Mouse (Mus musculus) megakaryocyte, adult 5-6 weeks (primary cell): ENCODE measurements around the gene Otud7b. TPM values are rescaled to one million over a fixed set of nuclear protein-coding genes. Genes with fewer than 3 reads are reported as not detected.
"Not testable (repeated sequence)": the region's sequence is repeated elsewhere in the genome, so short reads cannot be mapped to it uniquely, and the experiment has no call there.

Source experiments
- ATAC-seq: 2 replicates; pipeline ENCODE4 v1.8.0; 2016; ENCODE audit warnings: mild to moderate bottlenecking, inconsistent platforms; ENCODE audit not compliant: poor library complexity, severe bottlenecking
- total RNA-seq, 2 experiments: library from RNA; stranded (forward) in 1 of 2; stranded (reverse) in 1 of 2; fragments of 153-499, 151-499 nt in 1 of 2; fragments of 221-1000, 200-1000 nt in 1 of 2; gene quantifications; 2 replicates each; pipeline versions ENCODE4 v1.2.3 to v1.2.4; 2015 to 2017

The Otud7b gene
- total RNA-seq, 2 experiments from 2014 or later = 1.2 to 3.1 TPM

DNA sequence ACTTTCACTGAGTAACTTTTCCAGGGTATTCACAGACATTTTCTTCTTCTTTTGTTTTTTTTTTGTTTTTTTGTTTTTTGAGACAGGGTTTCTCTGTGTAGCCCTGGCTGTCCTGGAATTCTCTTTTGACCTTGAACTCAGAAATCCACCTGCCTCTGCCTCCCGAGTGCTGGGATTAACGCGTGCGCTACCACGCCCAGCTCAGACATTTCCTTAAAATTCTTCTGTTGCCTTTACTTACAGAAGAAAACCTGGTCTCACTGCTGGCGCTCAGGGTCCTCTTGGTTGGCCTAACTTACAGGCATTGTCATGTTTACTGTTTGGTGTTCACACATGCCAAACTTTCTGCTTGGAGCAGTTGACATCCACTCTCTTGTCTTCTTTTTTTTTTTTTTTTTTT lies 70.9 kb downstream of the Otud7b start:
- no peak for ATAC-seq

DNA sequence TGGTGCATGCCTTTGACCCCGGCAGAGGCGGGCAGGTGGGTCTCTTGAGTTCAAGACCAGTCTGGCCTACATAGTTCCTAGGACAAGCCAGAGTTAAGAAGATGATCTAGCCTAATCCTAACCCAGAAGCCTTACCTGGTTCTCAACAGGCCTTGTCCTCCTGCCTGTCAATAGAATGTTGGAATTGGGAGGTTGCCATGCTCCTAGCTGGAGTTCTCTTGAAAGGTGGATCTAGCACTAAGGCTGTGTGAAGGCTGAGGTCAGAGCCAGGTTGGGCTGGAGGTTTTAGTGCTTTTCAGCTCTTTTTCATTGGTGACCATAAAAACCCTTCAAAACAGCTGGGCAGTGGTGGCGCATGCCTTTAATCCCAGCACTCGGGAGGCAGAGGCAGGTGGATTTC lies 74.1 kb downstream of the Otud7b start:
- ATAC-seq = no peak

DNA sequence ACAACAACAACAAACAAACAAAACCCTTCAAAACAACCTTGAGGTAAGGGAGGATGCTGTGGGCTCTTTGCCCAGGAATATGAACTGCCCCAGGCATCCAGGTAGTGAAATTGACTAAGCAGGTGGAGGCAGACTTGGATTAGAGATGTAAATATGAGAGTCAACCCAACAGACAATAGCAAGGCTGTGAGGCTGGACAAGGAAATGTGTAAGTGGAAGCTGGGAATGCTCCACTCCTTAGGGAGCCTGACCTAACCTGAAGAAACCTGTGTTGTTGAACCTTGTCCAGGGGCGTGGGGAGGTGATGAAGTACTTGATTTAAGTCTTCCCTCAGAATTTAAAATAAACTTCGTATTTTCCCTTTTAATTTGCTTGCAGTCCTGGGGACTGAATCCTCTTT lies 74.6 kb downstream of the Otud7b start:
- ATAC-seq = no peak

DNA sequence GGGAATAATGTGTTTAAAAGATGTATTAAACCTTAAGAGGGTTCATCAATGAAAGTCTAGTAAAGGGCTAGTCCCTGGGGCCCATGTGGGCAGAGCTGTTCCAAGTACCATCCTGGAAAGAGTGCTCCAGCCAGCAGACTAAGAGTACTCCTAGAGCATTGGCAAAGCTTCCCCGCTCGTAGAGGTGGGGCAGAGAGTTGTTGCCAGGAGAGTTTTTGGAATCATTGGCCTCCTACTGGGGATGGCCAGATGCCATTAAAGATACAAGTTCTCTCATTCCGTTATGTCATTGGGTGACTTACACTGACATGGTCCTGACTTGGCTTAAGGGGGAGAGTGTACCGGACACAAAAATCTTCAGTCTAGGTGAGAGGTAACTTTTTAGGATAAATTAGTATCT lies 75.2 kb downstream of the Otud7b start:
- ATAC-seq = no peak

DNA sequence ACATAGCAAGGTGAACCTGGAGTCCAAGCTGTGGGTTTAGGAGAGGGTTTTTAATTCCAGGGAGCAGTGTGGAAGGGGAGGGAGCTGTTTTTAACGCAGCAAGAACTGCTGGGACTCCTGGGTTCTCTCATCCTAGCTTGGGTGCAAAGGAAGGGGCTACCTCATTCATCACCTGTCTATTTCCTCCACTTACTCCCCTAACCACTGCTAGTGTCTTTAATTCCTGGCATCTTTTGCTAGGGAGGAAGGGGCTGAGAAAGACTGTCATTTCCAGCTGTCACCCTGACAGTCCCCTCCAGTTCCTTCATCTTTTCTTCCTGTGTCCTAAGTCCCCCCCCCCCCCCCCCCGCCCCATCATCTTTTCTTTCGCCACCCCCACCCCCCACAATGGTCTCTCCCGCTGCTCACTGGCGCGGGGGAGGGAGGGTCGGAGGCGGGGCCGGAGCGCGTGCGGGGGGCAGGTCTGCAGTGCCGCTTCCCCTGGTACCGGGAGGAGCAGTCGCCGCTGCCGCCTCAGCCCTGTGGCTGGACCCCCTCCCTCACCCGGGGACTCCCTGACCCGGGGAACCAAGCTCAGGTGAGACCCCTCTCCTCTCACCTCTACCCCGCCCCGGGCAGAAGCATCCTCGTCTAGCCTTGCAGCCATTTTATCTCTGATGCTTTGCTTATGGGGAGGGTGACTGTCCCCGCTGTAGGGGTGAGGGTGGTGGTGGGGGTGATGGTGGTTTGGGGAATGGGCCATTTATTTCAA lies 76.6 kb downstream of the Otud7b start, which contains the start of gene Sv2a:
Gene Sv2a, plus strand, starts transcription at position 425 of the 751 bp plus-strand sequence.
- ATAC-seq = peak; percentile 69

DNA sequence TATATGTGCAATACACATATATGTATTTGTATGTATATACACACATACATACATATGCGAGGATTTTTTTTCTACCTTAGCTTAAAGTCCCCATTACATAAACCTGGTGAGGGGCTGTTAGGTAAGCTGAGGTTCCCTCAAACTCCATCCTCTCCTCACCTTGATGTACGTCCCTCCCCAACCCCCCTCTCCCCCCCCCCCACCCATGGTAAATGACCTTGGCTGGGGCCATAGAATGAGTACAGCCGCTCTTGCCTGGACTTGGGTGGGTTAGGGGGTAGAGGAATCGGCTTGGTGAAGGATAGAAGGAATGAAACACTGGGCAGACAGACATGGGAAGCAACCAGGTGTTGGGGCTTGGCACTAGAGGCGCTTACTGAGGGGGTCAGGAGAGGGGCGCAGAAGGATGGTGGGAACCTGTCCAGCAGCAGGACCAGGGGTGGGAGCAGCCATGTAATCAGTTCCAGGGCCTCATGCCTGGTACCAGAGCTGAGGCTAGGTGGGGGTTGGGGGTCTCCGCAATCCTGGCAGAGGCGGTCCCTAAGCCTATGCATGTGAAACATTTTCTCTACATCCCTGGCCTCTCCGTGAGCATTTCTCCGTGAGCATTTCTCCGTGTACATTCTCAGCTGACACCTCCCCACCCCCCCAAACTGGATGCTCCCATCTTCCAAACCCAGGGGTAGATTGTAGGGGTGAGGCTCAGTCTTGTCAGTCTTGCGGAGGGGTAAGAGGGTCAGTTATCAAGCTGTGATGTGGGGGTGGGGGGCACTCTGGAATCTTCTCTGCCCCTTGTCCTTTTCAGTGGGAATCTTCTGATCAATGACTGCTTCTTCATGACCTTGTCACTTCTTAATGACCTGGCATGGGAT lies 77.4 kb downstream of the Otud7b start:
- ATAC-seq = no peak

DNA sequence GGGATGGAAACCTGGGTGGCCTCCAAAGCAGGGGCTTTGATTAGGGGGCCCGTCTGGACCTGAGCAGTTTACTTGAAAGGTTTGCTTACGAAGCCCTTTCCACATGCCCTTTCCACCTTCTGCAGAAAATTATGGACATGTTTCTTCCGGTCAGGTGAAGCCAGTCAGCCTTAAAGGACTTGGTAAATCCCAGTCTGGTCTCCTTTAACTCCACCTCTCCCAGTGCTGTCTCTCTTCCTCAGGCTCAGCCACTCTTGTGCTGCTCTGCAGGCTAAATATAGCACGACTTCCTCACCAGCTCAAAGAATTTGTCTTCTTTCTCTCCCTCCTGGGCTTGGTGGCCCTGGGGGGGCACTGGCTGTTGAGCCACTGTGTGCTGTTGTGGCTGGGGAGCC lies 78.1 kb downstream of the Otud7b start:
- ATAC-seq = no peak

DNA sequence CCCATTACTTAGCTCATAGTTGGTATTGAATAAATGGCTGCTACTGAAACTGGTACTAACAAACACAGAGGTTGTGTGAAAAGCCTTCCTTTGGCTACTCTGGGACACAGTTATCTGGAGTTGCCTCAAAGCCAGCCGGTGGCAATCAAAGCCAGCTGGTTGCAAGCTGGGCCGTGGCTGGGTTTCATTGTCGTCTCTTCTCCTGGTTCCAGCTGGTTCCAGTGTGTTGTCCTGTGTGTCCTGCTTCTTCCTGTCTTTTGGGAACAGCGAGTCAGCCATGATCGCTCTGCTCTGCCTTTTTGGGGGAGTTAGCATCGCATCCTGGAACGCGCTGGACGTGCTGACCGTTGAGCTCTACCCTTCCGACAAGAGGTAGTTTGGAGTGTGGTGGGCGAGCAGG lies 88.7 kb downstream of the Otud7b start:
- no peak for ATAC-seq

DNA sequence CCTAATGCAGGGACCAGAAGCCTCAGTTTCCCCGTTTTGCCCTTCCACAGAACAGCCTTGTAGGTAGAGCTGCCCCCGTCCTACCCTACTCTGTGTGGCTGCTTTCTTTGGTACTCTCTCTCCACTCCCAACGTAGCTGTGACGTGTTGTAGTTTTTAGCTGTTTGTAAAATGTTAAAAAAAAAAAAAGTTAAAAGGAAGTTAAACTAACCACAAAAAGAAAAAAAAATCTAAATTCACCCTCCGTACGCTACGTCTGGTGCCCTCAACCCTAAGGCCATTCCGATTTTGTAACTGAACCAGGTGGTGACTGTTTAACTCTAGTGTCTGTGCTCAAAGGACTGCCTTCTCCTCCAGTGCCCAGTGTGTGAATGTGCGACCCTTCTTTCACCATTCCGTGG lies 90.6 kb downstream of the Otud7b start:
- ATAC-seq = no peak

DNA sequence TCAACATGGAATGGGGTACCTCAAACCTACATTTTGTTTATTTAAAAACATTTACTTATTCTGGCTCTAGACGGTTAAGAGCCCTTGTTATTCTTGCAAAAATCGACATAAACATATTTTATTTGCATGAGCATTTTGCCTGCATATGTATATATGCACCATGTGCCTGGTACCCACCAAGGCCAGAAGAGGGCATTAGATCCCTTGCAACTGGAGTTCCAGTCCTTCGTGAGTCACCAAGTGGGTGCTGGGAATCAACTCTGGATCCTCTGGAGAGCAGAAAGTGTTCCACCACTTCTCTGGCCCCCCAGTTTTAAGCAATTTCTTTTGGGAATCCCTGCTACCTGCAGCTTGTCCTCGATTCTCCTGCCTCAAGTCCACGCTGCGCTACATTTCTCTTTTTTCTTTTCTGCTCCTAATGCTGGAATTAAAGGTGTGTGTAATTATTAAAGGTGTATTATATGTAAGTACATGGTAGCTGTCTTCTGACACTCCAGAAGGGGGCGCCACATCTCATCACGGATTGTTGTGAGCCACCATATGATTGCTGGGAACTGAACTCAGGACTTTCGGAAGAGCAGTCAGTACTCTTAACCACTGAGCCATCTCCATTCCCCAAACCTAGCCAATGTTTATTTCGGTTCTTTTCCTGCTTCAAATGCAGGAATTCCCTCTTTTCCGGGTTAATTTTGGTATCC lies 91.4 kb downstream of the Otud7b start:
- no peak for ATAC-seq

DNA sequence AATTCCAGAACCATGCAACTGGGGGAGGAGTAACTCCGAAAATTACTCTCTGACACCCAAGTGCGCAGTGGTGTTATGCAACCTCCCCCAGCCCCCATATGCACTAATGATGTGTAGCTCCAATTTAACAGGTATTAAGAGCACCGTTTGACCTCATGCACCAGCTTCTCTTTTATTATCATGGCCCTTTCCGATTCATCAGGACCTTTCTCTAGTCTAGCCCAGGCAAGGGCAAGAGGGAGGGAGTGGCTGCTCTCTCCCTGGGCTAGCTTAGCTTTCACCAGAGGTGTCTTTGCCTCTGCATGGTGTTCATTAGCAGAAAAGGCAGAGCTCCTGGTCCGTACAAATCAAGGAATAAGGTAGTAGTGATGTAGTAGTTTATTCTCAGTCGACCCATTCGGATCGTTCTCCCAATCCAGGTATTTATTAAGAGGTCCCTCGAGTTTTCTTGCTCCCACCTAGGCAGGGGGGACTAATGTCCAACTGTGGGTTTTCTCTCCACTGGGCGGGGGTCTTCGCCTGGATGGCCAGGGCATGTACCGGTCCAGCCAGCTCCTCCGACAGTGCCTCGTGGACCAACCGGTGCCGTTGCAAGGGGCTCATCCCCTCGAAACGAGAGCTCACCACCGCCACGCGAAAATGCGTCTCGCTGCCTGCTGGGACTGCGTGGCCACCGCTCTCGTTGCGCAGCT lies 92.3 kb downstream of the Otud7b start:
- ATAC-seq = no peak

DNA sequence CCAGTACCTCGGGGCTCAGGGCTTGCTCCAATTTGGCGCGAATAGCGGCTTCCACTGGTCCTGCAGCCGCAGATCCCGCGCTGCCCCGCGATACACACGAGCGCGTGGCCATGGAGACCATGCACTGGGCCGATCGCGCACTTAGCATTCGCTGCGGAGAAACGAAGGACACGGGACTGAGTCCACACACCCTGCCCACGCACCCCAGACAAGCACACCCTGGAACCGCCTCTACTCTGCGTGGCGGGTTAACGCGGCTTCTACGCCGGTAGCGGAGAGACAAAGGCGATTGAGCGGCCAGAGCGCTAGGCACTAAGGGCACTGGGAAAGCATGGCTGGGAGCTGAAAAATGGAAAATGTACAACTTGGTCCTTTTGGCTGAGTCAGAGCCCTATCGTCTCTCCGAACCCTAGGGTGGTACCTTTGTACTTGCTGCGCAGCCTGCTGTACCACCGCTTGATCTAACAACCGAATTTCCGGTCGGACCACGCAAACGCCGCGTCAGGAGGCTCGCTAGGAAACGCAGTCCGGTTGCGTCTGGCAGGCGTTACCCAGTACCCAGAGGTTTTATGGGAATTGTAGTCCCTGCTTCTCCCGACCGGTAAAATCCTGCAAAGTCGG lies 92.9 kb downstream of the Otud7b start:
- ATAC-seq = peak; percentile 87

DNA sequence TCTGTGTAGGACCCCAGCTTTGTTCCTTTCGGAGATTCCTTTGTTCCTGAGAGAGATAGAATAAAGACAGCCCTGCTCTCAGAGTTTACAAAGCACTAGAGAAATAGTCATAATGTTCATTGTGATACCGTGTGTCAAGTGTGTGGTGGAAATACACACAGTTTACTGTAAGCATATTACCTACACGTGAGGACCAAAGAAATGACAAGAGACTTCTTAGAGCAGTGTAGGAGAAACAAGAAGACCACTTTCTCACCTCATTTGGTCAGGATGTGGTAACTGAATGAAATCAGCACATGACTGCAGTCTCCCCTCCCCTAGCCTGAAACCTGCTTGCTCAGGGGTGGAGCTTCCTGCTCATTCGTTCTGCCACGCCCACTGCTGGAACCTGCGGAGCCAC lies 93.9 kb downstream of the Otud7b start:
- peak; percentile 32; the same call in 1 of the 2 replicates for ATAC-seq

DNA sequence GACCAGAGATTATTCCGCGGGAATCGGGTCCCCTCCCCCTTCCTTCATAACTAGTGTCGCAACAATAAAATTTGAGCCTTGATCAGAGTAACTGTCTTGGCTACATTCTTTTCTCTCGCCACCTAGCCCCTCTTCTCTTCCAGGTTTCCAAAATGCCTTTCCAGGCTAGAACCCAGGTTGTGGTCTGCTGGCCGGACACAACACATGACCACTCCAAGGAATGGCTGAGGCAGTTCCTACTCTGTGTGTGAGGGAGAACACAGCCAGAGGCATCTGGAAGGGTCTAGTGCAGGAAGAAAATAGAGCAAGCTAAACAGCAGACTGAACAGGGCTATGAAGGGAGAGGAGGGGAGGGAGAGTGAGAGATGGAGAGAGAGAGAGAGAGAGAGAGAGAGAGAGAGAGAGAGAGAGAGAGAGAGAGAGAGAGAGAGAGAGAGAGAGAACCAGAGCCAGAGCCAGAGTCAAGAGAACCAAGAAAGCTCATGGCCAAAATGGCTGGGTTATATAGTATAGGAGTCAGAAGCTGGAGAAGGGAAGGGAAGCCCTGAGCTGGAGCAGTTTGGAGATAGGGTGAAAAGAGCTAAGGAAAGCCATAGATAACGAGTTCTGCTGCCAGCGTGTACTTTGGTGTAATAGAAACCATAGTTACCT lies 94.4 kb downstream of the Otud7b start:
- ATAC-seq = not testable (repeated sequence)

DNA sequence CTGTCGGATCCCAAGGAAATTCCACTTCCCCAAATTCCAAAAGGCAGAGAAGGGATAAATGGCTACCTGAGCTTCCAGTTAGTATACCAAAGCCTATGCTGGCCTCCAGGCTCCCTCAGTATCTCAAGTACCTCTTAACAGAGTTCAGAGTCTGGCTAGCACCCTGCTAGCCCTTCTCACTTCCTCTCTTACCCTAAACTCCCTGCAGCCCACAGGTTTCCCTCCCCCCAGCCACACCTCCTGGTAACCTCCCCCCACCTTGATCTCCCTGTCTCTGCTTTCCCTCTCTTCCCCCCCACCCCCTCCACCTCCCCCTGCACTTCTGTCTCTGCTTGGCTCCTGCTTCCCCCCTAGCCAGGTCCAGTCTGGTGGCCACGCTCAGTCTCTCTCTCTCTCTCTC lies 95.4 kb downstream of the Otud7b start:
- no peak for ATAC-seq

DNA sequence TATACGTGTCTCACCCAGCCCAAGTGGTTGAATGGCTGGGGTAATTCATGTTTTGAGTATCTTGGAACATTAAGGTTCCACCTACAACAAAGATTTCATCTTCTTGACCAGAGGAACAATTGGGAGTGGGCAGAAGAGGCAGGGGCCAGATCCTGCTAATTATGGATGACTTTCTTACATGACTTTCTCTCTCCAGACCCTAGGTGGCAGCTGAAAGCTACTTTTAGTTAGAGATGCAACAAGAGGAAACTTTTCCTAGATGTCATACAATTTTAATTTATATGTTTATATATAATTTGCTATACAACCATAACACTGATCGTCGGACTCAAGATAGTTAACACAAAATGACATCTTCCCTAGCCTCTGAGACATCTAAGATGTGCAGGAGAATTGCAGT lies 103.5 kb downstream of the Otud7b start:
- ATAC-seq = no peak

DNA sequence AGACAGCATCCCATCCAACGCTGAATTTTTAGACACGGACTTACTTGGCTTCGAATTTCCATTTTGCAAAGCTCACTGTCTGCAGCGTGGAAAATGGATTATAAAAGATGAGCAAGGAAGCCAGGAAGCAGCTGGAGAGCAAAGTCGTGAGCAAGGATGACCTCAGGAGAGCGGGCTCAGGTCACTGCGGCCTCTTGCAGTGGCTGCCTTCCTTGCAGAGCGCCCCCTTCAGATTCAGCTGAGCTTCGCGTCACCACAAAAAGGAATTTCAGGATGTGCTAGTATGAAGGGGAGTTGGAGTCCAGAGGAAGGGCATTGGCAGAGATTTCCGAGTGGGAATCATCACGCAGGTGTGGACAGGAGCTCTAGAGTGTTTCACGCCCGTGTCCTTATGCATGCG lies 104.9 kb downstream of the Otud7b start:
- no peak for ATAC-seq
